Mouse (Mus musculus) spleen, adult 2 months (tissue): ENCODE data around the gene Ppp1r16b.

Source experiments
- CTCF ChIP-seq: fragments of 200-500 bp; IDR thresholded peaks from 2 replicates; pipeline ENCODE4 v1.5.1; 2011; ENCODE audit warnings: mild to moderate bottlenecking, inconsistent platforms; ENCODE audit not compliant: insufficient read depth, insufficient read length, insufficient replicate concordance; ENCODE audit errors: extremely low read depth
- POLR2A ChIP-seq: fragments of 200-500 bp; IDR thresholded peaks from 2 replicates; pipeline ENCODE4 v1.6.1; 2011; ENCODE audit warnings: low read depth, low read length, inconsistent platforms

DNA sequence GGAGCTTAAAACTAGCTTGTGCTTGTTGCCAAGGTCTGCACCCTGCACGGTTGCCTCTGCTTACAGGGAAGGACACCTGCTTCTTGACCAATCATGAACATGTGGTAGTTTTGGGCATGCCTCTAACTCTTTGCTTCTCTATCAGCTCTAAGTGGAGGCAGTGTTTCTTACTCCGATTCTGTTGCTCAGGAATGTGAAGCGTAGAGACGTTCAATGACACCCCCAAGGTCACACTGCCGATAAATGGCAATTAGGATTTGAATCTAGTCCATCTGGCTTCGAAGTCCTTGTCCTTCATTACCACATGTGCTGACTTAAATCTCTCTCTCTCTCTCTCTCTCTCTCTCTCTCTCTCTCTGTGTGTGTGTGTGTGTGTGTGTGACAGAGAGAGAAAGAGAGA lies 8.9 kb downstream of the Ppp1r16b start:
- no peak for TF ChIP-seq POLR2A
- no peak for TF ChIP-seq CTCF
